Mouse (Mus musculus): ENCODE measurements at regions not wholly inside any gene's neighbourhood (a gene's known extent, or its start where the extent isn't known, plus 50 kb on each side); places are given as distances from the start of the nearest gene placed in this dataset.

DNA sequence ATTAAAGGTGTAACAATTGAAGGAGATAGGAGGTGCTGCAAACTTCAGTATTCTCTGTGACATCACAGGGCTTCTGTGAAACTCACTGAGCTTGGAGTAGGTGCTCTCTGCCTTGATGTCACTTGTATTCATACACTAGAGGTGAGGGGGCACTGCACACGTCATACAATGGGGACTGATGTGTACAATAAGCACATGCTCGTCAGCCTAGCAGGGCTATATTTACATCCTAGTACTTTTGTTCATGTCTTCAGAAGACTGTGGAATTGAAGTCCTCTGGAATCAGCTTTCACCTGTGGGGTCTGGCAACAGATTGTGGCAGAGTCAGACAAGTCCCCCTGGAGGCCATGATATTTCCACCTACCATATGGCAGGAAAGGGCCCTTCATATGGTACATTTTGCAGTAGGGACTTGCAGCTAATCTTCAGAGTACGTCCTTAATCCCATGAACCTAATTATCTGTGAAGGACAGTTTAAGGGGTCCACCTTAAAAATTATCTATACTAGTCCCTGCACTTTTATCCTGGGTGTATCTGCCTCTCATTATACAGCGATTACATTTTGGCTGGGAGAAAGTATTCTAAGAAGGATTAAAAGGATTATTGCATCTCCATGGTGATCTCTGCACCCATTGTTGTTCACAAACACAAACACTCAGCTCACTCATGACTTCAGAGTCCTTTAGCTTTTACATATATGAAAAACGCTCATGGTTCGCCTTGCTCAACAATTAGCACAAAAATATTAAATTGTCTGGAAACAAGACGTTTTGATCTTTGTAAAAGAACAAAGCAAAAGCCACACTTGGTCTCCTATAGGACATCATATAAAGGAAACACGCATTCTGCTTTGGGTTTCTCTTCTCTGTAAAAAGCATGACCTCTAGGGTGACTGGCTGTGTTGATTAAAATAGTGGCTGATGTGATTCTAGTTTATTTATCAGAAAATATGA, 324.1 kb upstream of the Itga1 start:
- DNase-seq (ENCODE audit: low read depth) = no peak

DNA sequence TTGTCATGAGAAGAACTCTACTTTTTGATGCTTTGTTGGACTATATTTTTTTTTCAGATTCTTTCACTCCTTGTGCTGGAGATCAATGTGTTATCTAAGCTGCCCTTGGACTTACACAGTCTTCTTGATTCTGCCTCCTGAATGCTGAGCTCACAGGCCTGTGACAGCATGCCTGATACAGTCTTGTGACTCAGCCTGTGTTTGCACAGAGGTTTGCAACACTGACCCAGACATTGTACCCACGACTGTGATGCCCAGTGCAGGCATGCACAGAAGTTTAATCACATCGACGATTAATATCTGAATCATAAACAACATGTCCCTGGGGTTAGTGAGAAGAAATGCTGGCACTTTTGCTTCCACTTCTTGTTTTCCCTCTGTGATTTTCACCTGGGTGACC, 322.0 kb upstream of the Itga1 start:
- DNase-seq (ENCODE audit: low read depth) = no peak

DNA sequence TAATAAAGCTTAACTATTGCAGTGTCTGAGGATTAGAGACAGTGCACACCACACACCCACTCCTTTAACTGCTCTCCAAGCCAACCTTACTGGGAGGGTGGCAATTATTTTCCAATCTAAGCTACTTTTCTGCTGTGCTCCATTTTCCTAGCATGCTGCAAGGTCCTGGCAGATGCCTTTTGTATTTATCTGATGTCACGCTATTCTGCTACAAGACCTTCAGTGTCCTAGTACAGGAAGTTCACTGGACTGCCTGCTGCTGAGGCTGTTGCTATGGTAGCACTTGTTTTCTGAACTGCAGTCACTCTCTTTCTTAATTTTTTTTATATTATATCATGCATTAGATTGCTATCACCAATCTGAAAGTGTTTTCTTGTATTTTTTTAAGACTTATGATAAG, 319.7 kb upstream of the Itga1 start:
- DNase-seq (ENCODE audit: low read depth) = no peak

DNA sequence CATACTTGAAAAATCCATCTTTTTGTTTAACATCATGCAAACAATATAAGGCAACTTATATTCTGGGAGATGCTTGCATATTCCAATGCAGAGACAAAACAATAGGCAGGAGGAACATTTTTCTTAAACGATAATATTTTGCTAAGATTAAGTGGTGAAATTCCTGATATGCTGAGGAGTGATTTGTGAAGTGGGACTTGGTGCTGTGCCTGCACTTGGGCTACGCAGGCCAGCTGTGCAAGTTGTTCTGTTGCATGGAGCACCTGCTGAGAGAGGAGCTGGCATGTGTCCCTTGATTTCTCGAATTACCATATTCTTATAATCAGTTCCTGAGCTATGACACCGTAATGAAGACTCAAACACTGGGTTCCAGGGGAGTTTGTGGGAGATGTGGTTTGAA, 316.1 kb upstream of the Itga1 start:
- no peak for DNase-seq (ENCODE audit: low read depth)

DNA sequence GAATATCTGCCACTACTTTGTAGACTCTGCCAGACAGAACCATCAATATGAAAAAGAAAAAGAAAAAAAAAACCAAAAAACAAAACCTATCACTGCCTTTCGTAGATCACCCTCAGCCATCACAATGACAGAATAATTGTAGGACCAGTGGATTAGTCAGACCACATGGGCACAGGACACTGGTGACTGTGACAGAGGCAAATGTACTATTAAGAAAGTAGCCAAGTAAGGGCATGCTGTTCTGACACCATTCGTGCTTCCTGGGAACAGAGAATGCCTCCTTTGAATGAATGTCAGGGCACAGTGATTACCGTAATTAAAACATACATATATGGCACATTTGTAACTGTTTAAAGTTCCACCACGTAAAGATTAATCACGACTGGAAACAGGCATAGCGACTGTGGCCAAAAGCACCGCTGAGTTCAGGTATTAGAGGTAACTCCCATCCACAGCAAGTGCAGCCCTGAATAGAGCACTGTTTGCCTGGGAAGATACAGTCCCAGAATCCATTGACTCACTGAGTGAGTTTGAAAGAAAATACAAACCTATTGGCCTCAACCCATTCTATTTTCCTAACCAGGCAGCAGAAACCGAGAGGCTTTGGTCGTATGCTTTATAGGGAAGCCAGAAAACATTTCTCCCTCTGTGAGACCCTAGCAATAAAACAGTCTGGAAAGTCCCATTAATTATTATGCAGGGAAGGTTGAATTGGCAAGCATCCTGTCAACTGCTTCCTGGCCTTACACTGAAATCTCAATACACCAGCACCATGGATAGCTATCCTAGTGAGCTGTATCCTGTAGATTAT, 312.2 kb upstream of the Itga1 start:
- DNase-seq (ENCODE audit: low read depth) = no peak

DNA sequence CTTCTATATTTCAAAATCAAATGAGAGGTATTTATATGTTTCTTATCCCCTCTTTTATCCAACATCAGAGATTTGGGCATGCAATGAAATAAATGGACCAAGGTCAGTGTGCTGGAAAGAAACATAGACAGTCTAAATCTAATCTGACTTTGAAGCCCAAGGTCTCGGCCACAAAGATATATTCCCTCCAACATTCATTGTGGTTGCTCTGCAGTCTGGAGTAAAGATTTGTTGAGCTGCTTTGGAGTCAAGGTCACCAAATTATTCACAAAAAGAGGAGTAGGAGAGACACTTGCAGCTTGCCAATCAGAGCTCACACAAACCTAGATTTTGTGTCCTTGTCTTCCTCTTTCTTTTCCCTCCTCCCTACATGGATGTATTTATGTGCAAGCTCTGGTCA, 304.2 kb upstream of the Itga1 start:
- no peak for DNase-seq (ENCODE audit: low read depth)

DNA sequence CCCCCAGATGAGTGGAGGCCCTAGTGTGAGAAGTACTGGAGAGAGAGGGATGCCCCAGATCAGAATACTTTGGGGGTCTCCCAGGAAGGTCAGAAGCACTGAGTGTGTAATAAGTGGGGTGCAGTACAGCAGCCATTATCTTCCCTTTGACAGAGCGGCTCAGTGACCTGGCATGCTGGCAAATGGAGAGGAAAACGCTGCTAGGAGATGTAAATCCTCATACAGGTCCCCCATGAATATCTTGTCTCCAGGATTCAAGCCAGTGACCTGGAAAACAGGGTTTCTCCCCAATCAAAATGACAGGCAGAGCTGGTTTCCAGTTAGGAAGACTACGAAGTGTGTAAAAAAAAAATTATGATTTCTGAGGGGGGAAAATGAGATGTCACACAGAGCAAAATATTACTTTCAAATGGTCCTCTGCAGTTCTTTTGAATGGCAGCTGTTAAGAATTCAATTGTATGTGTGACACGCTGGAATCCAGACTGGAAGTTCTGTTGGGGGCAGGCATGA, 299.0 kb upstream of the Itga1 start:
- no peak for DNase-seq (ENCODE audit: low read depth)

DNA sequence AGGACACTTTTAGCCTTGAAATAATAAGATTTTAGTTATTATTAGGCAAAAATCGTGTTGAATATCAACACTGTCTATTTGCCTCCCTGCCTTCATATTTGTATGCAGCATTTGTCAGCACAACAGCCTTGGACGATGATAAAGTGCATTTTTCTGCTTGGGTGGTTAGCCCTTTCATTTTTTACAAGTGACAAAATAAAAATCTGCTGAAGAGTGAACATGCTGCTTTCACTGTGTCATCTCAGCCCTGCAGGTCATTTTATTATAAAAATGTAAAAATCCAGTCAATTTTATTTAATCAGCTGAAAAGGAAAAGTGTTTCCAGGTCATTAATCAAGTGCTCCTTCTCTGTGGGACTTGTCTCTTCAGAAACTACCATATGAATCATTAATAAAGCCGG, 277.9 kb upstream of the Itga1 start:
- DNase-seq (ENCODE audit: low read depth) = no peak

DNA sequence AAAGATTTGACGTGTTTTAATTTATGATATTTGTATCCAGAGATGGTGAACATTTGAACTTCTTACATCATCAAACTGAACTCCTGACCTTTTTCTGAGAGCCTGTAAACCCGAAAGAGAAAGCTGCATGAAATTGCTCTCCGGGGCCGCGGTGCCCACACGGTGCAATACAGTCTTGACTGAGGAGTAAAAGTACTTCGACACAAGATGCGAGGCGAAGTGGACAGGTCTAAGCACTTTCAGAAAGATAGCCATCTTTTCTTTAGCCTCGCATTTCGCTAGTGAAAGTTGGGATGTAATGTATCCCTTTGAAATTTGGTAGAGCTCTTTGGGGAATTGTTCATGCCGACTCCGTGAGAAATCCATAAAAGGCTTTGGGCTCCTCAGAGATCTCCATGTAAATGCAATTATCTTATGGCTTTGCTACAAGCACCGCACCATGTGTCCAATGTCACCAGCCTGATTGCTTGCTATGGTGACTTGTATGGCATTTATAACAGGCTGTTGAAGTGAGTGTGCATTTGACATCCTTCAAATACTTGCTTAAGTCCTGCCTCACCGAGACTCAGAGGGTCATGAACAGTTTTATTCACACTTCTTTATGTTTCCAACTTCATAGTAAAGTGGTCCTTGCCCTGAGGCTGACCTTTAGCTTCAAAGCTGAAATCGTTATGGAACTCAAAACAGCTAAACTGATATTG, 274.6 kb upstream of the Itga1 start:
- no peak for DNase-seq (ENCODE audit: low read depth)

DNA sequence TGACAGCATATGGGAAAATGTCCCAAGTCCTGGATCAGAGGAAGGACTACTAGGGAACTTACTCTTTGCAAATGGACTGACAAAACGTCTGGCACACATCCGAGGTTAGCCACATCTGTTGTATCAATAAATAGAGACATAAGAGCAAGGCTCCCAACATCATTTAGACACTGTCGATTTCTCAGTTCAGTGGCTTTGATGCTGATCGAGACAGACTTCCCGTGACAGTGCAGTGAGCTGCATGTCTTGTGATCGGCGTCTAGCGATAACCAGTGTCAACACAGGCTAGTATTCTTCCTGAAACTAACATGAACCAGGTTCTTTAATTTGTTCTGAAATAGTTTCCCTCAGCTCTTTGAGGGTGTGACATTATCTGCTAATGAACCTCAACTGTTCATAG, 259.7 kb upstream of the Itga1 start:
- DNase-seq (ENCODE audit: low read depth) = no peak

DNA sequence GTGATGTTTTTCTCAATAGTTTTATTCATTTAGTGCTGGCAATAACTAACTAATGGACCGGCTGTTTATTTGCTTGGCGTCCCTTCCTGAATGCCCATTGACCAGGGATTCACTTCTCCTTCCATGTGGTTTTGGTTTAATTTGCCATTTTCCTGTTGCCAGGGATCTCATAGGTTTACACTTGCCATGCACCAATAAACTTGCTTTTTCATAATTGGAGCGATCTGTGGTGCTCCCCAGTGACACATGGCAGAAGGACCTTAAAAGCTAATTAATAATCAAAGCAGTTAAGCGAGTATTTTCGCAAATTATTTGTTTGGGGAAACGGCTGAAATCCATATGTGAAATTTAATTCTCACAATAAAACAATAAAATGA, 245.2 kb upstream of the Itga1 start:
- no peak for DNase-seq (ENCODE audit: low read depth)

DNA sequence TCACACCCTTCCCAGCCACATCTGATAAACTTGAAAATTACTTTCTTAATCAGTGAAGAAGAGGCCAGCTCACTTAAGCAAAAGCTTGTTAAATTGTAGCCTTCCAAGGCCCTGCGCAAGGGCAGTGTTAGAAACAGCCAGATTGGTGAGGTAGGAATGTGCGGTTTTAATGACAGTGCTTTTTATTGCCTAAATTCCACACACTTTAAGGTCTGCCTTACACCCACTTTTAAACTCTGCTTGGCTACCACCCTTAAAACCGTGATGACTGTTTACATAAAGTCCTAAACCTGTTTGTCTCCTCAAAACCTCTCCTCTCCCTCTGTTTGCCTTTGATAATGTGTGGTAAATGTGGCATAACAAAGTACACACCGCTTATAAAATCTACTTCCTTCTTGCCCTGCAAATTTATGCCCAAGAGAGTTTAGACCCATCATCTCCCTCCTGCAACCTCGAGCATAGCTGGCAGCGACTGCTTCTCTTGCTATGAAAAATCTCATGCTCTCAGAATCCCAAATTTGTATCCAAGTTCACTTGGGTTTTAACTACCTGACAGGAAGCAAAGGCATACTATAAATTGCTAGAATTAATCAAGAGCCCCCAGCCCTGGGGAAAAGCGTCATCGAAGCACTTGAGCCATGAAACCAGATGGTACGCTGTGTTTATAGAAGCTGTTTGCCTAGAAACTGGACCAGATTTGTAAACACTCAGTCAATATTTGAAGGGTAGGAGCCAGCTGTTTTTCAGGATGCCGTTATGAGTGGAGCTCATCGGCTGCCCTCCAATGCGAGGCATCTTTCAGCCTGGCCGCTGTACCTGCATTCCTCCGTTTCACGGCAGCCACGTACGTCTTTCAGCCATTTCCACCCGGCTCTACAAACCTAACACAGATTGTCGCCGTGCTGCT, 244.6 kb upstream of the Itga1 start:
- DNase-seq (ENCODE audit: low read depth) = no peak

DNA sequence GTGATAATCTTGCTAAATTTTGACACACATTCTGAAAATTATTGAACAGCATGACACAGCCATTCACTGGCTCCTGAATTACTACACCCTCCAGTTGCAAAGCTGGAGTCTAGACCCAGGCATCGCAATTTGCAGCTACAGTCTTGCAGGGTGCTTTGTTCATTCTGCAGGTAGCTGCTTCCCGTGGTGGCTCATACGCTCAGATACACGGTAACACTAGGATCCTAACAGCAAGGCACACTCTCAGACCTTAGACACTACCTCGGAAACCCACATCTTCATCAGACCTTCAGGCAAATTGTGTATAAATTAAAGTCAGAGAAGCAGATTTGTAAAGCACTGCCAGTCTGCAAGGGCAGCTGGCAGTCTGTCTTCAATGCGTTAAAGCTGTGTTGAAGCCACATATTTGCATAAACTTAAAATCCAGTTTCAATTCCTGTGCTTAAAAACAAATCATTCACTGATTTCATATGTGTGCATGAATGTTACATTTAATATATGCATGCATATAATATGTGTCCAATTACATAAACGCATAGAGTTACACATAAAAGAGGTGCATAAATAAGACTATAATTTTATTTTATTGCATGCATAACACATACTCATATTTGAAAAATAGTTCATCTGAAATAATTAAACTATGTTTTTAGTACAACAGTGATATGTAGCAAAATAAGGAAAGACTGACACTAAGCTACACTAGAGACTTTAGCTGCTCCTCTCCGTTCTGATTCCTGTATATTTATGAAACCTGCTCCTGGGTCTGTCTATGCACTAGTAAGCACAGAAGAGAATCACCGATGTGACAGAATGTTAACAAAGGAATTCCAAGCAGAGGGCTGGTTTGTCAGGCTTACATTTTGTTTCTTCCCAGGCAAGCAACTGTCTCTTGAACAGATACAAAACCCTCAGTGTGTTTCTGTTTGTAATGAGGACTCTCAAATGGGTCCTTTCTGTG, 227.5 kb upstream of the Itga1 start:
- DNase-seq (ENCODE audit: low read depth) = no peak

DNA sequence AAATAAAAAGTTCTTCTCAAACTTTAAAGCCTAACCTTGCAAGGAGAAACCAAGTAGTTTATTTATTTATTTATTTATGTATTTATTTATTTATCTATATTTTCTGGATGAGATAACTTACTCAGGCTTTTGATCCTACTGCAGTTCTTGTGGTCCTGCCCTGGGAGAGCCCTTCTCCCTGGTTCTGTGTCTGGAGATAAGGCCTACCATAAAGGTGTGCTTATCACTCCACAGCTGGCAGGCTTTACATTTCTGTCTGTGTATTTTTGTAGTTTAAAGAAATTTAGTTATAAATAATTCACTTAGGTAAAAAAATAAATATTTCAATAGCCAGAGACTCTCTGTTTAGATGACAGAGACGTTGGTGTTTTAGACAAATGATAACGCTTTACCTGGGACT, 224.5 kb upstream of the Itga1 start:
- no peak for DNase-seq (ENCODE audit: low read depth)

DNA sequence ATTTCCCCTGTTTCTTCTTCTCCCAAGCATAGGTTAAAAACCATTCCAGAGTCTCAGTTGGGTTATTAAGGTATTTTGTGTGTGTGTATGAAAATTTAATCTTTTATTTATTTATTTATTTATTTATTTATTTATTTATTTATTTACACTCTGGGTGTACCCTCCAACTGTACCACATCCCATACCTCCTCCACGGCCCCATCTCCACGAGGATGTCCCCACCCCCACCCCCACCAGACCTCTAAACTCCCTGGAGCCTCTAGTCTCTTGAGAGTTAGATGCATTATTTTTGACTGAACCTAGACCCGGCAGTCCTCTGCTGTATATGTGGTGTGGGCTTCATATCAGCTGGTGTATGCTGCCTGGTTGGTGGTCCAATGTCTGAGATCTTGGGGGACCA, 214.9 kb upstream of the Itga1 start:
- DNase-seq (ENCODE audit: low read depth) = no peak

DNA sequence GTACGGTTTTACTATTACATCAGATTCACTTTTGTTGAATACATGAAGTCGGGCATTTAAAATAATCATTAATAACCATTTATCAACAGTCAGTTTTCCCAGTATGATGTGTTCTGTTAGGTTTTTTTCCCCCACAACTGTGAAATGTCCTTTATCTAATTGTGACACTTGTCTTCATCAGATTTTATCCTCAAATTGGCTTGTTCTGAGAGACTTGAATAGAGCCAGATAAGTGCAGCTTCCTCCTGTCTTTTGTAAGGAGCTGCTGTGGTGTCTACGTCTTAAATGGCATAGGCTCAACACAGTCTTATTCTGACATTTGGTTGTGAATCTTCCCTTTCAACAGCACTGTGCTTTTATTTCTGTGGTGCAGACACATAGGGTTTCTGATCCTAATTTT, 206.8 kb upstream of the Itga1 start:
- no peak for DNase-seq (ENCODE audit: low read depth)

DNA sequence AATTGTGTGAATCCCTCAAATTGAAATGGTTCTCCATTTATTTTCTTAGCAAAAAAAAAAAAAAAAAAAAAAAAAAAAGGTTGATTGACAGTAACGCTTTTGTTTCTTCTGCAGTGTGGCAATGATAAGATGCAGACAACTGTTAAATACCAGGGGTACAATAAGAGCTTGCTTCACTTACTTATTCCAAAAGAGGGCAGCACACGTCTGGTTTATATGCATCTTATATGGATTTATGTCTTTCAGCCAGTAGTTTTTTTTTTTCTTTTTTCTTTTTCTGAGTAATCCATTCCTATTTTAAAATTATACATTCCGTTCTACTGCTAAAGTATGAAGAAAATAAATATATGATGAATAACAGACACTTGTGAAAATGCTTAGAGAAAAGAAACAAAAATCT, 185.6 kb upstream of the Itga1 start:
- peak; percentile 65 for DNase-seq (ENCODE audit: low read depth)

DNA sequence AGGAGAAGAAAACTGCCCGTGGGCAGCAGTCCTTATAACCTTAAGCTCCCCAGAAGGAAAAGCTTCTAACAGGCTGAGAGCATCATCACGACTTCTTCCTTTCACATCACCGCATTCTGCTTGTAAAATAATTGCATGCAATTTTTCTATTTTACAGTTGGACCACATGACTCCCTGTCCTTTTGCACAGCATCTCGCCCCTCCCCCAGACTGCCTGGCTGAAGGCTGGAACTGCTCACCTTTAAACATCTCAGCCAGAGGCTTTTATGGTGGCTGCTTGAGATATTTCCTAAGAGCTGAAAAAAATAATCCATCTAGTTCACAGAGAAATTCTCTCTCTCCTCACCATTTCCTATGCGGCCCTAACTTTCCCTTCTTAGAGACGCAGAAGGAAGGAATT, 164.4 kb upstream of the Itga1 start:
- DNase-seq (ENCODE audit: low read depth) = no peak

DNA sequence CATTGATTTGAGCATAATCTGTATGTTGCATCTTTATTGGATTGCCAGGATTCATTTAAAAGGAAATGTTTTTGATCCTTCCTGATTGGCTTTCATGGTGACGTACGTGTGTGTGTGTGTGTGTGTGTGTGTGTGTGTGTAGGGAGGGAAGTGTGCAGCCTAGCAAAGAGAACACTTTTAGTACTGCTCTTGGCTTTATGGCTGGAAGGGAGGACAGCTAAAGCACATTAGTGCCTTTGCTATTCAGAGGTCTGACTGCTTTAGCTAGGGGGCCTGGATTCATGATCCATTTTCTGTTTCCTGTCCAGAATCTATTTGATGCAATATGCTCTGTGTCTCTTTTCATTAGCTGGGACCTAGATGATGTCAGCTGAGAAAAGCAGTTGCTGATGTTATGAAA, 155.6 kb upstream of the Itga1 start:
- DNase-seq (ENCODE audit: low read depth) = no peak

DNA sequence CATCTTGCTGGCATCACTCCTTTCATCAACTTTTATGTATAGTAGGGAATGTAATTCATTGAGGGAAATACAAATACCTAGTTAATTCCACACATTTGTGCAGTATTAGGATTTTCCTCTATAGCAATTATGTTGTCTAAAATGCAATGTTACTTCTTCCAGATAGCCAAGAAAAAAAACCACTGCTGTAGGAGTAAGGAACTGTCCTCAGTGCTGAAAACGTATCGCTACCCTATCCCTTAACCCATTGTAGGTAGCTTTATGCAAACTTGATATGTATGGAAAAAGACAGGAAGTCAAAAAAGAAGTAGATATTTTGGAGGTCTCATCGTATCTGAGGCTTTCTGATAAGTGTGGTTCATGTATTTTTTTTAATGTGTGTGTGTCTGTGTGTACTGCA, 150.8 kb upstream of the Itga1 start:
- DNase-seq (ENCODE audit: low read depth) = peak; percentile 8
